Mouse (Mus musculus) neural tube, embryonic 11.5 days (tissue): Measurements from ENCODE around the gene Nsun6. TPM values are rescaled to one million over a fixed set of nuclear protein-coding genes. Genes with fewer than 3 reads are reported as not detected.

Source experiments
- ATAC-seq: fragments of 200-750 bp; cut with Nextera tagmentation; 2 replicates; pipeline ENCODE4 v1.8.0; 2017; ENCODE audit warnings: moderate number of reproducible peaks, mild to moderate bottlenecking, moderate TSS enrichment, moderate library complexity; ENCODE audit not compliant: insufficient read depth, low FRiP score, low TSS enrichment
- DNase-seq: peaks from one replicate; pipeline ENCODE4 v3.0.0-alpha.2; 2015; ENCODE audit warnings: low spot score
- H3K27ac ChIP-seq: fragments of 300-500 bp; sonication (generic); 2 replicates; pipeline ENCODE4 v1.5.1; 2014; ENCODE audit warnings: low read depth, mild to moderate bottlenecking, low read length
- H3K27me3 ChIP-seq: fragments of 300-500 bp; sonication (generic); 2 replicates; pipeline ENCODE4 v1.6.1; 2014; ENCODE audit warnings: mild to moderate bottlenecking, low read length, mixed read lengths; ENCODE audit not compliant: control insufficient read depth, insufficient read depth
- H3K36me3 ChIP-seq: fragments of 300-500 bp; sonication (generic); 2 replicates; pipeline ENCODE4 v1.6.1; 2014; ENCODE audit warnings: mild to moderate bottlenecking, low read length, moderate library complexity, mixed read lengths; ENCODE audit not compliant: control insufficient read depth, insufficient read depth
- H3K4me1 ChIP-seq: fragments of 300-500 bp; sonication (generic); 2 replicates; pipeline ENCODE4 v1.6.1; 2014; ENCODE audit warnings: low read length, mixed read lengths; ENCODE audit not compliant: control insufficient read depth, insufficient read depth
- H3K4me2 ChIP-seq: fragments of 300-500 bp; sonication (generic); 2 replicates; pipeline ENCODE4 v1.6.1; 2014; ENCODE audit warnings: low read depth, mild to moderate bottlenecking, moderate library complexity
- H3K4me3 ChIP-seq: fragments of 300-500 bp; sonication (generic); 2 replicates; pipeline ENCODE4 v1.5.1; 2014; ENCODE audit warnings: low read depth, low read length
- H3K9ac ChIP-seq: fragments of 300-500 bp; sonication (generic); 2 replicates; pipeline ENCODE4 v1.6.1; 2014; ENCODE audit warnings: mild to moderate bottlenecking, low read length
- H3K9me3 ChIP-seq: fragments of 300-500 bp; sonication (generic); 2 replicates; pipeline ENCODE4 v1.6.1; 2016; ENCODE audit warnings: low read length; ENCODE audit not compliant: control insufficient read depth
- WGBS: fragments of 180-500 bp; shearing (Covaris S2); extraction: QIAGEN DNeasy Blood & Tissue Kit; methylation state at CpG from one replicate; pipeline ENCODE4 v1.1.7; 2014; 5-methylcytosine and 5-hydroxymethylcytosine counted together
- polyA plus RNA-seq: library from polyadenylated mRNA; unstranded; fragments of >200 nt; fragmentation: Nextera tagmentation; extraction: Ambion mirVana; gene quantifications from 2 replicates; pipeline ENCODE4 v1.2.1, GENCODE M21; 2014

Nsun6 gene
- polyA plus RNA-seq, 1 experiment from 2014 or later, result 12.1 TPM

GRCm38 (mm10) chr2:14961493-14961892 is 93.4 kb downstream of the Nsun6 start:
- no peaks in the 10 kb centered on the region for H3K9me3 ChIP-seq
- no peaks in the 10 kb centered on the region for H3K27me3 ChIP-seq
- ATAC-seq (no peak), DNase-seq (no peak)
- H3K9ac ChIP-seq, result no peak overlapping the region
- H3K4me3 ChIP-seq, result no peak overlapping the region
- H3K27ac ChIP-seq, result no peak overlapping the region
- H3K4me2 ChIP-seq, result no peak overlapping the region
- WGBS, result 89% methylated on average over 2 of the region's 2 CpGs
- H3K36me3 ChIP-seq, result no peaks in the 10 kb centered on the region
- H3K4me1 ChIP-seq, result no peaks in the 10 kb centered on the region

- H3K27ac ChIP-seq, result no peak overlapping the region
- H3K36me3 ChIP-seq, result no peaks in the 10 kb centered on the region
- no peak overlapping the region for H3K9ac ChIP-seq
- no peaks in the 10 kb centered on the region for H3K9me3 ChIP-seq
- no peaks in the 10 kb centered on the region for H3K27me3 ChIP-seq
- H3K4me1 ChIP-seq, result no peaks in the 10 kb centered on the region
- H3K4me3 ChIP-seq, result no peak overlapping the region
- DNase-seq, result no peak
- ATAC-seq, result no peak
- 84% methylated on average over 1 of the region's 1 CpGs for WGBS
- H3K4me2 ChIP-seq, result no peak overlapping the region
These were observed 93.8 kb downstream of the Nsun6 start for GRCm38 (mm10) chr2:14960963-14961488.

- no peak for ATAC-seq
- 65% methylated on average over 2 of the region's 2 CpGs for WGBS
These were observed 101.8 kb downstream of the Nsun6 start for GRCm38 (mm10) chr2:14953090-14953489.

More at GRCm38 (mm10) chr2:14953090-14953489, 101.8 kb downstream of the Nsun6 start:
- Histone ChIP-seq H3K9me3 (no peaks in the 10 kb centered on the region), H3K27me3 (no peaks in the 10 kb centered on the region), H3K27ac (no peak overlapping the region), H3K9ac (no peak overlapping the region), H3K4me3 (no peak overlapping the region), H3K4me2 (no peak overlapping the region), H3K36me3 (no peaks in the 10 kb centered on the region), H3K4me1 (no peaks in the 10 kb centered on the region)
- DNase-seq, result no peak

Other genes with a start within 250 kb of the Nsun6 start
- 59.8 and 71.0 TPM in 2 replicates for gene Arl5b, start 5.7 kb downstream of the Nsun6 start, polyA plus RNA-seq